In the genomic region with DNA sequence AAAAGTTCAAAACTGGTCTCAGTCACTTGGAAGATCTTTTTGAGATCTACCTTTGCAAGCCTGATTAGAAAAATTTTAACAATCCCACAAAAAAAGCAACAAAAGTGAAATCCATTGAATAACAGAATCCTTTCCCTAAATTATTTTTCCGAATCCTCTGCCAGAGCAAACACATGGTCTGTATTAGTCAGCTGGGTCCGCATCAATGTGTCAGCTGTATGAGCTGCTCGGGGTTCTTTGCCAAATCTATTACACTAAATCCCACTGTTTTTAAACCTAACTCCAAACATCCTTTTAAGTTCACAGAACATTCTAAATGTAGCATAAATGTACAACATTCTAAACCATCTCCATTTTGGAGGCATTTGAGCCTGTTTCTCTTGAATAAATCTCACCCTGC, we compare ENCODE assay signal across 10 mouse cellular contexts.
DNase-seq lines count a peak whose midpoint lies in the region; ATAC-seq and TF ChIP-seq lines count a peak whose summit lies in the region.
"Had no signal": no experiment of that assay in that cellular context is flagged by ENCODE, and none has a peak within 500 bp of the region (broad histone marks: within the 10 kb centered on the region; RNA-seq: fewer than 3 reads in every experiment).

No protein-coding gene starts in this region.

- H3K9ac ChIP-seq in heart, postnatal 0 days (replicated peaks; ENCODE audit: low read depth, low read length): no peak overlapping the region
- H3K9ac ChIP-seq in stomach, embryonic 16.5 days (ENCODE audit: low read length): no peak overlapping the region
- no peak overlapping the region for H3K9ac ChIP-seq in stomach, postnatal 0 days (ENCODE audit: low read length)
- no peak overlapping the region for H3K9ac ChIP-seq in hindbrain, embryonic 11.5 days (ENCODE audit: low read depth, low read length)
- H3K9ac ChIP-seq: hindbrain, embryonic 14.5 days had no signal

- H3K27me3 ChIP-seq in heart, postnatal 0 days (ENCODE audit: control insufficient read depth, insufficient read depth, low read length): no peaks in the 10 kb centered on the region
- no peaks in the 10 kb centered on the region for H3K27me3 ChIP-seq in stomach, embryonic 16.5 days (ENCODE audit: control insufficient read depth, insufficient read depth, low read length)
- H3K27me3 ChIP-seq in stomach, postnatal 0 days (ENCODE audit: control insufficient read depth, insufficient read depth, low read length): no peaks in the 10 kb centered on the region
- no peaks in the 10 kb centered on the region for H3K27me3 ChIP-seq in hindbrain, embryonic 11.5 days (ENCODE audit: control insufficient read depth, insufficient read depth, low read length)

- H3K4me3 ChIP-seq in heart, postnatal 0 days (ENCODE audit: low read depth, low read length): no peak overlapping the region
- H3K4me3 ChIP-seq in stomach, embryonic 16.5 days (replicated peaks; ENCODE audit: low read length): no peak overlapping the region
- H3K4me3 ChIP-seq in stomach, postnatal 0 days (ENCODE audit: low read depth, low read length): no peak overlapping the region
- no peak overlapping the region for H3K4me3 ChIP-seq in hindbrain, embryonic 11.5 days (ENCODE audit: low read depth, low read length)

- WGBS in heart, postnatal 0 days: 66% methylated on average over 3 of the region's 3 CpGs
- WGBS in stomach, embryonic 16.5 days: 47% methylated on average over 3 of the region's 3 CpGs
- 35% methylated on average over 3 of the region's 3 CpGs for WGBS in stomach, postnatal 0 days
- WGBS in hindbrain, embryonic 11.5 days: 82% methylated on average over 3 of the region's 3 CpGs

- DNase-seq in heart, postnatal 0 days (ENCODE audit: low spot score): peak; percentile 7
- DNase-seq in heart, postnatal 4 days: no peak
- no peak for DNase-seq in stomach, postnatal 0 days (ENCODE audit: low spot score)
- peak; percentile 6 for DNase-seq in gastrocnemius, postnatal 14 days
- DNase-seq in hindbrain, embryonic 11.5 days (ENCODE audit: low spot score): no peak
- no peak for DNase-seq in frontal cortex, postnatal 10 days (ENCODE audit: low spot score in 2 of 2)
- DNase-seq: kidney, postnatal 36 days had no signal

- H3K9me3 ChIP-seq in heart, postnatal 0 days (replicated peaks; ENCODE audit: control insufficient read depth, low read length): no peaks in the 10 kb centered on the region
- H3K9me3 ChIP-seq in stomach, embryonic 16.5 days (replicated peaks; ENCODE audit: control insufficient read depth, low read length): no peaks in the 10 kb centered on the region
- no peaks in the 10 kb centered on the region for H3K9me3 ChIP-seq in stomach, postnatal 0 days (ENCODE audit: control insufficient read depth, low read length)
- no peaks in the 10 kb centered on the region for H3K9me3 ChIP-seq in hindbrain, embryonic 11.5 days (ENCODE audit: control insufficient read depth, low read length)

- ATAC-seq in heart, postnatal 0 days (ENCODE audit: insufficient read depth, low read depth): no peak
- peak; percentile 56; the same call in 1 of the 2 replicates for ATAC-seq in stomach, embryonic 16.5 days (ENCODE audit: insufficient read depth, low FRiP score)
- no peak for ATAC-seq in stomach, postnatal 0 days (ENCODE audit: low FRiP score, low TSS enrichment)
- no peak for ATAC-seq in hindbrain, embryonic 11.5 days (ENCODE audit: low FRiP score)

- no peak for TF ChIP-seq CTCF in heart, postnatal 0 days (IDR thresholded peaks at IDR 0.05; ENCODE audit: low read depth)
- TF ChIP-seq CTCF in stomach, postnatal 0 days (IDR thresholded peaks at IDR 0.05; ENCODE audit: low read depth): no peak

- H3K4me2 ChIP-seq in heart, postnatal 0 days (ENCODE audit: low read depth, low read length): no peak overlapping the region
- H3K4me2 ChIP-seq in stomach, embryonic 16.5 days (ENCODE audit: low read depth, low read length): no peak overlapping the region
- H3K4me2 ChIP-seq in stomach, postnatal 0 days (replicated peaks; ENCODE audit: low read depth): no peak overlapping the region
- no peak overlapping the region for H3K4me2 ChIP-seq in hindbrain, embryonic 11.5 days (replicated peaks; ENCODE audit: low read depth, low read length)
- H3K4me2 ChIP-seq: hindbrain, embryonic 14.5 days; liver, embryonic 11.5 days had no signal

- no peaks in the 10 kb centered on the region for H3K4me1 ChIP-seq in heart, postnatal 0 days (ENCODE audit: control insufficient read depth, insufficient read depth)
- H3K4me1 ChIP-seq in stomach, embryonic 16.5 days (ENCODE audit: control insufficient read depth, insufficient read depth, low read length): no peaks in the 10 kb centered on the region
- no peaks in the 10 kb centered on the region for H3K4me1 ChIP-seq in stomach, postnatal 0 days (replicated peaks; ENCODE audit: control insufficient read depth, insufficient read depth)
- H3K4me1 ChIP-seq in hindbrain, embryonic 11.5 days (replicated peaks; ENCODE audit: control insufficient read depth, insufficient read depth, low read length): no peaks in the 10 kb centered on the region

- no peaks in the 10 kb centered on the region for H3K36me3 ChIP-seq in heart, postnatal 0 days (replicated peaks; ENCODE audit: control insufficient read depth, insufficient read depth, low read length)
- H3K36me3 ChIP-seq in stomach, embryonic 16.5 days (ENCODE audit: control insufficient read depth, insufficient read depth, low read length): no peaks in the 10 kb centered on the region
- no peaks in the 10 kb centered on the region for H3K36me3 ChIP-seq in stomach, postnatal 0 days (ENCODE audit: control insufficient read depth, insufficient read depth, low read length)
- no peaks in the 10 kb centered on the region for H3K36me3 ChIP-seq in hindbrain, embryonic 11.5 days (ENCODE audit: control insufficient read depth, insufficient read depth, low read length)

- no peak overlapping the region for H3K27ac ChIP-seq in heart, postnatal 0 days (ENCODE audit: low read depth)
- H3K27ac ChIP-seq in stomach, embryonic 16.5 days (ENCODE audit: low read length): no peak overlapping the region
- H3K27ac ChIP-seq in stomach, postnatal 0 days (replicated peaks): no peak overlapping the region
- H3K27ac ChIP-seq in hindbrain, embryonic 11.5 days (ENCODE audit: low read depth, low read length): no peak overlapping the region
- H3K27ac ChIP-seq: hindbrain, embryonic 14.5 days had no signal

- no peak for TF ChIP-seq EP300 in heart, postnatal 0 days (IDR thresholded peaks at IDR 0.05; ENCODE audit: low read depth)
- TF ChIP-seq EP300 in stomach, postnatal 0 days (optimal IDR thresholded peaks at IDR 0.05): no peak

- intact Hi-C loops in gastrocnemius, postnatal 14 days (cut with DNase I; ENCODE audit: low total_unique reads): no loop called here

Comparison
In these comparisons a context has a peak if more than half of its experiments do, and no peak if none do; other contexts are left out.
1. DNase-seq: peak in heart, postnatal 0 days (single experiment) and gastrocnemius, postnatal 14 days (single experiment); none in heart, postnatal 4 days (single experiment), stomach, postnatal 0 days (single experiment), hindbrain, embryonic 11.5 days (single experiment) and frontal cortex, postnatal 10 days (0 of 2).